Mouse (Mus musculus): Measurements from ENCODE around the gene Selplg.
"Not testable (repeated sequence)": the region's sequence is repeated elsewhere in the genome, so short reads cannot be mapped to it uniquely, and the experiment has no call there.

Gene Selplg

DNA sequence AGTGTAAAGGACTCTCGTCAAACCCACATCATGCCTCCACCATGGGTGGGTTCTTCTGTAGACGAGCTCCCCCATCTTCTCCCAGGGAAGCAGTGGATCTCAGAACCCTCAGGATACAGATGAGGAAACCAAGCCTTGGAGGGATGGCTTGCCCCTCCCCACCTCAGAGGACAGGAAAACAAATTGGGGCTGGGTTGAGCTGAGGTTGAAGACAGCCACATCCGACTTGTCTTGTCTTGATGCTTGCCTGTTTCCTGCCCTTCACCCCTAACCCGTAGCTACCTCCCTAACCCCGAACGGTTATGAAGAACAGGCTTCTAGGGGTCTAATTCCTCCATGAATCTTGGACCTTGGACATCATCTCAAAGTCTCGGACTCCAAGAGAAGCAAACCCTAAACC, 6.9 kb downstream of the Selplg start:
- DNase-seq (ENCODE audit: low read depth, low spot score) = no peak

DNA sequence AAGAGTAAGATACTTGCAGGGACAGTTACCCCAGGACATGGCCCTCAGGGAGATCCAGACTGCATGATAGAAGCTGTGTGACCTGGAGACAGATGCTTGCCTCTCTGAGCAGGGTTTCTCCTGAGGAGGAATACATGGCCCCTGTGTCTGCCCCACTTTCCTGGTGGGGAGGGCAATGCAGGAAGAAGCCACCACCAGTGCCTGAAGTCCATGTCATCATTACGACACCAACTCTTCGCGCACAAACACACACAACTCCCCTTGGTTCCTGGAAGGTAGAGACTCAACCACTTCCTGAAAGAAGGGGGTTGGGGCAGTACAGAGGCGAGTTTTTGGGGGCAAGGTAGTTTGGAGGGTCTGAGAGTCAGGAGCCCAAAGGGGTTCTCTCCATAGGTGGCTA, 8.2 kb downstream of the Selplg start:
- no peak for DNase-seq (ENCODE audit: low read depth, low spot score)

- DNase-seq (ENCODE audit: low read depth, low spot score) = peak; percentile 34
These were observed 13.9 kb downstream of the Selplg start for GRCm38 (mm10) chr5:113818572-113818971.

DNA sequence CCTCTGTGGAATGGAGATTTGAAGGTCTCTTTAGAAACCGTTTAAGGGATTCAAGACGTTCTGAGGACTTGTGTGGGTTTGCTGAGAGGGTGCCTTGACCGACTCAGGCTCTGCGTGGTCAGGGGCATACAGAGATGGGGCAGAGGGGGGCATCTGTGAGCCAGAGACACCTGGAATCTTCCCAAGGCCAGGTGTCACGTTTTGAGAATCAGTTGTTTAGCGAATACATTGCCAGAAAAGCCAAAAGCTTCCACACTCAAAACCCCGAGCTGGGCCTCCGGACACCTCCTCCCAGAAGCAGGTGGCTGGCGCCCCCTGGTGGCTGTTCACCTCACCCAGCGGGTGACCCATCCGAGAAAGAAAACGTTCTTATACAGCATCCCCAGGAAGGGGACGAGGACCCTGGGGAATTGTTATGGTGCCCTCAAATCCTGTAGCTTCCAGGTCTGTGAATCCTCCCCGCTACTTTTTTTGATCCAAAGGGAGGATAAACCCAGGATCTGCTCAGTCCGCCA, 16.7 kb downstream of the Selplg start:
- DNase-seq (ENCODE audit: low read depth, low spot score) = no peak

DNA sequence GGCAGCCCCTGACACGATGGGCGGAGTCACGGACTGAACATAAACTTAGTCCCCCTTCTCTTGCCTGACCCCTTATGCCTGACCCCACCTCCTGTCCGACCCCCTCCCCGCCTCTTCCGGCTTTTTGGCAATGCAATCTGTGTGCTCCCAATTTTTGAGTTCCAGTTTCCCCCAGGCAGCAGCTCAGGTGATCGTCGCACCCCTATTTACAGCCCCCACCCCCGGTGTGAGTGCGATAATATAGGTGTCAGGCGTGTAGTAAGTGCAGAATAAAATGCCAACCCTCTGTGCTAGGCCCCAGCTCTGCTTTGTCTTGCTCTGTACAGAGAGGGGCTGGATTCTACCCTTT, 17.4 kb downstream of the Selplg start:
- no peak for DNase-seq (ENCODE audit: low read depth, low spot score)

DNA sequence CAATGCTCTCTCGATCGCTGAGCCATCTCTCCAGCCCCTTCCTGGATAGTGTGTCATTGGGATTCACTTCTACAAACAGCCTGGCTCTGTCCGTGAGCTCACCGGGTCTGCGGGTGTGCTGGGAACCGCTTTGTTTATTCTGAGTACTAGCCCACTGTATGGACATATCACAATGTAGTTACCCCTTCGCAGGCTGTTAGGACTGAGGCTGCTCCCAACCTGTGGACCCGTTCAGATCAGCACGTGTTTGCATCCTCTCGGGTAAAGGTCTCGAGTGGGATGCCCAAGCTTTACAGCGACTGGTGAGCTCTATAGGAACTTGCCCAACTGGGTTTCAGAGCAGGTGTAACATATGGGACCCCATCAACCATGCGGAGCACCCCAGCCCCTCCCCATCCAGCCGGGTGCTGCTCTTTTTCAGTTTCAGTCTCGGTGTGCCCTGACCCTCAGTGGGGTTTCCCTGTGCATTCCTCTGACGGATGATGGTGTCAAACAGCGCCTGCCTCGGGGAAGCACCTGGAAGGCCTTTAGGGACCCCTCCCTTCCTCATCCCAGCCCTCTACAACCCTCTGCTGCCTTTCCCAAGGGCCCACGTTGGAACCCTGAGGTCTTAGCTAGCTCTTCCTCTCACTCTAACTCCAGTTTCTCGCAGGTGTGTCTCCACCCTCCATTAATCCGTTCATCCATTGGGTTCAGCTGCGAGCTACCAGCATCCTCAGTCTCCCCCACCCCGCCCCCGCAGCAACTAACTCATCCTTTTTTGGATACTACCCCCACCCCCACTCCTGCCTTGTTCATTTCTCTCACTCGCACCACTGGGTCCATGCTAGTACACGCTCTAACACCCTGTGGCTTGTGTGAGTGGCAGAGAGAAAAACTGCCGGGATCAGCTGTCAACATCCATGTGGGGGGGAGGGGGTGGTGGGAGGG, 18.1 kb downstream of the Selplg start:
- DNase-seq (ENCODE audit: low read depth, low spot score) = no peak

DNA sequence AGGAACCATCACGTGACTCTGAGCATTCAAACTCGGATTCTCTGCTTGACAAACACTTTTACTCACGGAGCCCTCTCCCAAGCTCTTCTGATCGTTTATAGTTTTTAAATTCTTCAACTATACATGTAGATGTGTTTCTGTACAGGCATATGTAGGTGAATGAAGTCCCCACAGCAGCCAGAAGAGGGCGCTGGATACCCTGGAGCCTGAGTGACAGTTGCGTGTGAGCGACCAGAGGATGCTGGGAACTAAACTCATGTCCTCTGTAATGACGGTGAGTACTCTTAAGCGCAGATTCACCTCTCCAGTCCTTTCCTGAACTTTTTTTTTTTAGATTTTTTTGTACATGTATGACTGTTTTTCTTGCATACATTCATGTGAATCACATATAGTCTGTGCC, 18.8 kb downstream of the Selplg start:
- no peak for DNase-seq (ENCODE audit: low read depth, low spot score)

GRCm38 (mm10) chr5:113812638-113813037, 19.8 kb downstream of the Selplg start:
- no peak for DNase-seq (ENCODE audit: low read depth, low spot score)

DNA sequence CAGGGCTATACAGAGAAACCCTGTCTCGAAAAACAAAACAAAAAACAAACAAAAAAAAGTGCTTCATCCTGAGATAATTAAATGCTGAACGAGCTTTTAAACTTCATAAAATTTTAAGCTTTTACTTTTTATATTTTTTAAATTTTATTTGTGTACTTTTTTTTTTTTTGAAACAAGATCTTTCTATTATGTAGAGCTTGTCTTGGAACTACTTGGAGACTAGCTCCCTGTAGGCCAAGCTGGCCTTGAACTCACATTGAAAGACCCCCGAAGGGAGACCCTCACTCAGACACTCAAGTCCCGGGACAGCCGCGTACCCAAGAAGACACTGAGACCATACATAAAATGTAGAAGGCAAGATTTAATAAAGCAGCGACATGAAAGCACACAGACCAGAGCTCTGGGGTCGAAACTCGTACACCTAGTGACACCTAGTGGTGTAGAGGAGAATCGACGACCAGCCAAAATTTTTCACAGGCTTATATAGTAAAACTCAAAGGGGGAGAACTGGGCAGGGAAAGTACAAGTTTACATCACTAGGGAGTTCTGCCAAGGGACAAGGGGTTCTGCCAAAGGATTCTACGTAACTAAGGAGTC, 20.5 kb downstream of the Selplg start:
- not testable (repeated sequence) for DNase-seq (ENCODE audit: low read depth, low spot score)

DNA sequence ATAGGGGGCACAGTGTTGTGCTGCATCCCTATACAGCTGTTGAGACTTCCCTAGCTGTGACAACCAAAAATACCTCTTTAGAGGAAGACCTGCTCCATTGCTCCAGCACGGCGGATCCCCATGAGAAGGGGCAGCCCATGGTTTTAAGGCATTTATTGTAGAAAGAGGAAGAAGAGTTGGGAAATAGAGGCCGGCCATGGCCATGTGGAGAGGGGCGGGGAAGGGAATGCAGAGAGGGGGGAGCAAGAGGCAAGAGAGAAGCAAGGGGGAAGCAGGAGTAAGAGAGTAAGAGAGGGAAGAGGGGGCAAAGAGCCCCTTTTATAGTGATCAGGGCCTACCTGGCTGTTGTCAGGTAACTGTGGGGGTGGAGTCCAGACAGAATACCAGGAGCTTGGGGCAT, 22.3 kb downstream of the Selplg start:
- no peak for DNase-seq (ENCODE audit: low read depth, low spot score)

DNA sequence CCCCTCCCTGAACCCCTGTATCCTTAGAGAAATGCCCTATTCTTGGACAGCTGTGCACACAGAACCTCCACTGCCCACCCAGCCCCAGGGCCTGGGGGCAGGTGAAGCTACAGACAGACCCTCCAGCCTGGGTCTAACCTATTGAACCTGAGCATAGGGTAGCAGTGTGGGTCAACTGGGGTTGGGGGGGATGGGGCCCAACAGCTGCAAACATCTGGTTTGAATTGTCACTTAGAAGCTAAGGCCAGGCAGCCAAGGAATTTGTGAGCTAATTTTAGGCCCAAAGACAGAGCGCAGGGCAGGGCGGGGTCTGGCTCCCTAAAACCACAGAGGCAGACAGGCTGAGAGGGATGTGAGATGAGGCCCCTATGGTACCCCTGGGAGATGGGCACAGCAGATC, 24.3 kb downstream of the Selplg start:
- DNase-seq (ENCODE audit: low read depth, low spot score) = no peak

DNA sequence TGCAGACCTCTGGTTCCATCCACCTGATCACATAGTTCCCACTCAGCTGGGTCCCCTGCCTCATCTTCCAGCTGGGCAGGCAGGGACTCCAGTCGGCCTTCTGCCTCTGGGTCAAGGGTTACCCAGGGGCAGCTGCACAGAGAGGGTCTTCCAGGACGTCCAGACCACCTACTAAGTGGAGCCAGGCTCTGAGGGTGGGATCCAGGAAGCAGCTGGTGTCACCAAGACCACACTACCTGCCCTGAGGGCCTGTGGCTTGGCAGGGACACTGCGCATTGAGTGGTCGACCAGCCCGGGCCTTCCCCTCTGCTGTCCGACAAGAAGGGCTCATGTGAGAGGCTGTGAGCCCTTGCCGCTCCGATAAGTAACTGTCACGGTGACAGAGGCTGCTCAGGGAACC, 24.7 kb downstream of the Selplg start:
- DNase-seq (ENCODE audit: low read depth, low spot score) = no peak

DNA sequence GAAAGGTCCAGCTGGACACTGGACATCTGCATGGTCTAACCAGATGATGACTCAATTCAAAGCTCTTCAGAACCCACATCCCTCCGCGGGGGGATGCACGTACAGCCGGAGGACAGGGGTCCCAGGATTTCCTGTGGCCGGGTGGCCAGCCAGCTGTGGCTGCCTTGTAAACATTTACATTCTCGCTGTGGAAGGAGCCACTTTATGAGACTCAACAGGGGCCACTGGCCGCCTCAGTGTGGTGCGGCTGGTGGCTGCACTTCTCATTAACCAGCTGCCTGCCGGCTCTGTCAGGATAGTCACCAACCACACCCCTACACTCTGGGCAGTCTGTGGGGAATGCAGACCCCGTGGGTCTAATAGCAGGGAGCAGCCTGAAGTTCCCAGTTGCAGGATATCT, 26.0 kb downstream of the Selplg start:
- DNase-seq (ENCODE audit: low read depth, low spot score) = no peak

- no peak for DNase-seq (ENCODE audit: low read depth, low spot score)
These were observed 27.1 kb downstream of the Selplg start for GRCm38 (mm10) chr5:113805301-113805700.

GRCm38 (mm10) chr5:113804395-113804966, 28.0 kb downstream of the Selplg start:
- no peak for DNase-seq (ENCODE audit: low read depth, low spot score)

- DNase-seq (ENCODE audit: low read depth, low spot score) = no peak
These were observed 32.2 kb downstream of the Selplg start, which contains the start of gene Tmem119 for GRCm38 (mm10) chr5:113800280-113800679. Gene Tmem119 (minus strand): TSS chr5:113800516.

GRCm38 (mm10) chr5:113799691-113800090, 32.8 kb downstream of the Selplg start:
- DNase-seq (ENCODE audit: low read depth, low spot score) = no peak

- no peak for DNase-seq (ENCODE audit: low read depth, low spot score)
These were observed 33.9 kb downstream of the Selplg start for GRCm38 (mm10) chr5:113798525-113798924.

DNA sequence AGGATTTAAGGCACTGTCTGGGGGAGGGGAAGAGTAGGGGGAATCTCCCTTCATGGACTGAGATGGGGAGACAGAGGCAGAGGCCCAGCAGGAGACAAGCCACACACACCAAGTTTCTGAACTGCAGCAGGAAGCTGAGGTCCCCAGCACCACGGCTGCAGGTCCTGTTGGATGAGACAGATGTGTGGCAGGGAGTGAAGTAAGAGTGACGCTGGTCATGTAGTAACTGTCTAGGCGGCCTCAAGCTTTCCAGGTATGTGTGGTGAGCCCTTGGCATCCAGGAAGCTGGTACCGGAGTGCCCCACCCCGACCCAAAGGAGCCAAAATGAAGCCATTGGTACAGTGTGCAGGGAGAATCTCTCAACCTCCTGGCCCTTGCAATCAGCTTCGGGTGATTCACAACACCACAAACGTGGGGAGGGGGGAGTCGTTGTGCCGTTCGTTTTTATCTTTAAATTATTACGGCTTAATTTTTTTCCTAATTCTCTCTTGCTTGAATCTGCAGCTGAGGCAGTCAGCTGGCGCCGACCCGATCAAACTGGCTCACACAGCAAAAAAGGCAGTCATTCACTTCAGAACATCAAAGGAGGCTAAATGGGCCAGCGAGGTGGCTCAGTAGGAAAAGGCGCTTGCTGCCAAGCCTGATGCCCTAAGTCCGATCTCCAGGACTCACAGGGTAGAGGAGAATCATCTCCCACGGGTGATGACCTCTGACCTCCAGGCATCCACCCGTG, 35.1 kb downstream of the Selplg start:
- DNase-seq (ENCODE audit: low read depth, low spot score) = no peak

DNA sequence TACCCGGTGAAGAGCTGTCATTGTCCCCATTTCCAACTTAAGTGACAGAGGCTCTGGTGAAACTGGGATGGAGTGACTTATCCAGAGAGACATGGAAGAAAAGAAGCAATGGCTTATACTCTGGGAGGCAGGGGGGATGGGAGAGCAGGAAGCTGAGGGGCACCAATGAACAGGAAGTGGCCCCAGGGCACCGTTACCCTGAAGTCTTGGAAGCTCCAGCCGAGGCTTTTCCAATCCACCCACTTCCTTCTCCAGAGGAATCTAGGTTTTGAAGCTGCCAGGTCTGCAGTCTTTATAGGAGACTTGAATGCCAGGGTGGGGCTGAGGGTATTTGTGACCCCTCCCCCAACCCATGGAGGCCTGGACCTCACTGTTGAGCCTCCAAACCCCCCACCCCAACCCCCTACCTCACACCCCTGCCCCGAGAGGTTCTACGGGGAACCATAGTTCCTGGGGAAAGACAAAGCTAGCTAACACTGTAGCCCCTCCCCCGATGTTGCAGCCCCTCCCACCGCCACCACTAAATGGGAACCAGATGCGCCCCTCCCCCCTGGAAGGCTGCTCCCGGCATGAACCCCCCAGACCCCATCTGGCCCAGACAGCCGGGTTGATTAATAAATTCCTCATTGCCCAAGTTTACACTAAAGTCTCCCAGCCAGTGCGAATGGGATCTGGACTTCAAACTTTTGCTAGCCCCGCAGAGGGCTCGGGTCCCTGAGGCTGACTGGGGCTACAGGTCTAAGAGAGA, 35.9 kb downstream of the Selplg start:
- no peak for DNase-seq (ENCODE audit: low read depth, low spot score)
